Mouse (Mus musculus) hematopoietic stem cell, adult 5-6 weeks (primary cell): ENCODE data around the gene Ubr2. TPM values are rescaled to one million over a fixed set of nuclear protein-coding genes. Genes with fewer than 3 reads are reported as not detected.

ENCODE experiments used
- ATAC-seq, 2 experiments: fragments of 125-278 bp in 1 of 2; replicated peaks in 1 of 2; 2 replicates each; pipeline ENCODE4 v1.8.0; 2016 to 2017; ENCODE audit warnings: inconsistent platforms in 2 of 2, mild to moderate bottlenecking in 2 of 2, moderate number of reproducible peaks in 2 of 2, low read depth in 1 of 2, moderate TSS enrichment in 1 of 2; ENCODE audit not compliant: low FRiP score in 2 of 2, poor library complexity in 2 of 2, severe bottlenecking in 2 of 2, insufficient read depth in 1 of 2, low TSS enrichment in 1 of 2
- total RNA-seq: library from RNA; stranded (forward); fragments of 172-1452, 232-1000 nt; gene quantifications from 2 replicates; pipeline ENCODE4 v1.2.3, GENCODE M21; 2017

Ubr2 gene
- total RNA-seq, 1 experiment from 2014 or later = 36.7 TPM

DNA sequence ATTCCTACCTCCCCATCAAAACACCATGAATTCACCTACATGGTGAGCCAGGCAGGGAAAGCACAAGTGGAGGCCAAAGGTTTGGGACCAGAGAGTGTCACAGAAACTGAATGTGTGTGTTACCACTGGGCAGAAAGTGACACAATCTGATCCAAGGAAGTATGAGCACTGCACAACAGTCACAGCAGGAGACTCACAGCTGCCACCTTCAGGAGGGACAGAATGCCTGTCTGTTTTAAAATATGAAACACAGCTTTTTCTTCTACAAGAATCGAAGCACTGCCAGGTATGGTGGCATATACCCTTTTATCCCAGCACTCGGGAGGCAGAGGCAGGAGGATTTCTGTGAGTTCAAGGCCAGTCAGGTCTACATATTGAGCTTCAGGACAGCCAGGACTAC, 52.3 kb downstream of the Ubr2 start:
- no peak for ATAC-seq

DNA sequence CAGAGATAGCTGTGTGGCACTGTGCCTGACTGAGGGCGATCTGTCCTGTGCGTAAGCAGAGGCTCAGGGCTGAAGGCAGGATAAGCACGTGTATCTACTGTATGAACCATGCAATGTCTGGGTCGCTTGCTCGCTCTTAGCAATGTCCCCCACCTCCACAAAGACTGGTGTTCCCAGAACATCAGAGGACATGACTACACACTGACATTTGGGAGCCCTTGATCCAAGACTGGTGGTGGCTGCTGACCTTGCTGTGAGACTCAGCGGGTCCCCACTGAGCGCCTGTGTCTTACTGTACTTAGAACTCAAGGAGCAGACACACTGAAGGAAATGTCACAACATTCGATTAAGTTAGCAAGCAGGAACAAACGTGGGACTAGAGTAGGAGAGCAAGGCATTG, 64.1 kb downstream of the Ubr2 start:
- no peak for ATAC-seq

GRCm38 (mm10) chr17:46942421-46942820, 67.9 kb downstream of the Ubr2 start:
- no peak for ATAC-seq

GRCm38 (mm10) chr17:46940461-46940860, 69.9 kb downstream of the Ubr2 start:
- no peak for ATAC-seq

DNA sequence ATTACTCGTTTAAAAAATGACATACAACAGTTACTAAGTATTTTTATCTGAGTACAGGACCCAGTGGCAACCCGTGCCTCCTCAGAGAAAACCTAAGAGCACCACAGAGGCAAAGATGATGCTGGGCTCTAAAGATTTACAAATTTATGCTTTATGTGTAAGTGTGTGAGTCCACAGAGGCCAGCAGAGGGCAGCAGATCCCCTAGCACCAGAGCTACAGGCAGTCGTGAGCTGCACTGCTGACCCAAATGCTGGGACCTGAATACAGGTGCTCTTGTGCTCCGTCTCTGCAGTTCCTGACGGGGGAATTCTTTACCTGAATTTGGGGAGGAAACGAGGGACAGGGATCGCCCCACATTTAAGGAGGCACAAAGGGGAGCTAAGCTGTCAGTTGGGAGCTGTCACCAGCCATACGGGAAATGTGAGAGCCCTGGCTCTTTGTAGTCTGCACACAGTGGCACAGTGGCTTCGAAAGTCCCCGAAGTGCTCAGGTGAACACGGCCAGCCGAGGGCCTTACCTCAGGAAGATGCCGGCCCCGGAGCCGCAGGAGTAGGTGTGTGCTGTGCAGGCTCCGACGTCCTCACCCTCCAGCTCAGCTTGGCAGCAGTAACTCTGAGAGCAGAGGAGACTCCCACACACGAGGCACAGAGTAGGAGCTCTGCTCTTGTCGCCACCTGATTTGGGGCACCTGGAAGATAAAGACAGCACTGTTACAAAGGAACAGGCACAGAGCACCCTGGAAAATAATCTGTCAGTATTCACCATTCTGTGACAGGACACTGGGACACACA, 76.6 kb downstream of the Ubr2 start:
- peak; percentile 59 to 76; a peak in 2 of 4 replicates for ATAC-seq

DNA sequence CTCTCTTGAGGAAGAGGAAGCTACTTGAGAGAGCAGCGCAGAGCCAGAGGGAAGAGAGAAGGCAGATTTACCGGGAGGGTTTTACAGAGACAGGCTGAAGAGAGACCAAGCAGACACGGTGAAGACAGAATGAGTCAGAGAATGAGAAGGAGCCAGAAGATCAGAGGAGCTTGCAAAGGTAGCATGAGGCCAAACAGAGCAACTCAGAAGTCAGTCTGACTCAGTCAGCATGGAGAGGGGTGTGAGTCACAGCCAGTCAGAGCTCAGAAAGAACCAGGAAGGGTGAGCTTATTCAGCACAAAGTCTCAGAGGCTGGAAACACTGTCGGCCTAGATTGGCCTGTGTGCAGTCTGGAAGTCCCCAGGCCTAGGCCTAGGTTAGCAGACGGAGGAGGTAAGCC, 77.4 kb downstream of the Ubr2 start:
- no peak for ATAC-seq

DNA sequence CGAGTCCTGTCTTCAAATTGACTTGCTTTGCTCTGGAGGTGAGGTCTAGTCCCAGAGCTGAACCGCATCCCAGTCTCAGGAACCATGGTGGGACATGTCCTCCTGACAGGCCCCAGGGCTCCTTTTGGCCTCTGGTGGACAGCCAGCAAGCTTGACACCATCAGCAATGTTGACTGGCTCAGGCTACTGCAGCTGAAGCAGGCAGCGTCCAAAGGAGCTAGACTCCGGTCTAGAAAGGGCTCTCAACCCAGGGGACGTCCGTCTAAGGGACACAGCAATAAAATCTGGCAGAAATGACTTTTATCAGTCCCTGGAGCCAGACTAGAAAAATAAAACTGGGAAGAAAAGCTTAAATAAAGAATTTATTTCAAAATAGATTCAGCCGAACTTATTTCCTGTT, 80.5 kb downstream of the Ubr2 start:
- ATAC-seq = no peak

- no peak for ATAC-seq
Observed at GRCm38 (mm10) chr17:46929277-46929676, 81.1 kb downstream of the Ubr2 start.

DNA sequence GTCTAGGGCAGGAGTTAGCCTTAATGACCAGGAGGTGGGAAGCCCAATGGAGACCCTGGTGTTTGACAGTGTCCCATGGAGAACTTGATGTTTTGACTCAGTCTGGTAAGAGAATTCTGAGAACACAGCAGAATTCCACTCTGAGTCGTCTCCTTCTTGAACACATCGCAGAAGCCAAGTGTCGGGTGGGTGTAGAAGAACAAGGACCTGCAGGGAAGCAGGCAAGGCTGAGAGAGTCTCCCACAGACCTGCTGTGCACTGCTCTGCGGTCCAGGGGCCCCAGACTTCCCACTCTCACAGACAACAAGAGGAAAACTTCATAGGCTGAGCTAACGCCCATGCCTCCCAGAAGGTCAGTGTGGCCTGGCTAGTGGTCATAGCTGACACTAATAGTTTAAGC, 82.6 kb downstream of the Ubr2 start:
- no peak for ATAC-seq

- no peak for ATAC-seq
Observed at GRCm38 (mm10) chr17:46926941-46927340, 83.4 kb downstream of the Ubr2 start.

DNA sequence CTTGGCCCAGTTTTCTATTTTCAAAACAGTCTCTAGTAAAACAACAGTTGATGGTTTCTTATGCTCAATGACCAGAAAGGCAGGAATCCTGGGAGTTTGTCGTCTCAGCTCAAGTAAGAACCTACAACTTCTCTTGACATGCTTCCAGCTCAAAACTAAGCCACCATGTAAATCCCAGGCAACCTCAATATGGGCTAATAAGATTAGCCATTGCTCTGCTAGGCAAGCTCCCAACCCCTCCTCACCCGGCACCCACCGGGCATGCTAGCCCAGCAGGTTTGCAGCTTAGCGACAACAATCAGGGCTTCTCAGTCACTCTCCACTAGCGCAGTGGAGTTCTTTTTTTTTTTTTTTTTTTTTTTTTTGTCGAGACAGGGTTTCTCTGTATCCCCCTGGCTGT, 84.2 kb downstream of the Ubr2 start:
- ATAC-seq = no peak

DNA sequence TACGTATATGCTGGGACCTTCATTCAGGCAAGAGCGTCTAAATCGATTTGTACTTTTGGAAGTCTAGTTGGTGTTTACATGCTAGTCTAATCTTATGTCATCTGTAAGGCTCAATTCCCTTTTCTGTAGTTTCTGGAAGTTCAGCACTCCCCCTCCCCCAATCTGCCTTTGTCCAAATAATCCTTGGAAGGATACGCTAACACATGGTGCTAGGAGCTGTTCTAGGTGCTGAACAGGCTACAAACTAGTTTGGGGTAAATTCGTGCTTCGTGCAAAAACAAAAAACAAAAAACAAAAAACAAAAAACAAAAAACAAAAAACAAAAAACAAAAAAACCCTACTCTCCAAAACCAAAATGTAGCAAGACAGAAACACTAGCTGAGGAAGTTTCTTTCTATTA, 89.5 kb downstream of the Ubr2 start:
- ATAC-seq = no peak

- no peak for ATAC-seq
Observed at GRCm38 (mm10) chr17:46918951-46919350, 91.4 kb downstream of the Ubr2 start.

GRCm38 (mm10) chr17:46915129-46915528, 95.2 kb downstream of the Ubr2 start:
- no peak for ATAC-seq

DNA sequence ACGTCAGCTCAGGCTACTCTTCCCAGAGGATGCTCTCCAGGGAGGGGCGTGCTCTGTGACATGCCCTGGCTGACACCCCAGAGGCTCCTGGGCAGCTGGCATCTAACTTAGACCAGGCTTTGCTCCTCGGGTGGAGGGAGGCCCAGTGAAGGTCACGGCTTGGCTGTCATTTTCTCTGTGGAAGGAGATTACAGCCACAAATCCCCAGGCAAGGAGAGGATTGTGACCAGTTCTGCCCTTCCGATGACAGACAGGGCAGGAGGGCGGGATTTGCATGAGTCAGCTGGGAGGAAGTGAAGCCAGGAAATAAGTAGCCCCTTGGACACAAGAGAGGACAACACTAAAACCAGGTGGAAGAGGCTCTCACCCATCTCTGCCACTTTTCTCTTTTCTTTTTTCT, 98.0 kb downstream of the Ubr2 start:
- no peak for ATAC-seq

DNA sequence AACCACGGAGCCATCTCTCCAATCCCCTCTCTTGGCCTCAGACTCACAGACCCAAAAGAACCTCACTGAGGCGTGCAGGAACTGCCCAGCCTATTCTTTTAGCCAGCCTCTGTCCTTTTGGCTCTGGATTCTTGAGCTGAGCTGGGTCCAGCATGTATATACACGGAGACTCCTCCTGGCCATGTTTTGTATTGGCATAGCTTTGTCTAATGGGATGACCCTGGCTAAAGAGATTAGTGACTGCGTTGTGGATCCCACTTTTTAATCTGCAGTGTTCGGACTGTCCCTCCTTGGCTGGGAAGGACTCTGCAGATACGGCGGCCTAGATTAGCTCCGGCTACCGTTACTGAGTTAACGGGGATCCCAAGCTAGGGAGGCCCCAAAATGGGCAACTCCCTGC, 100.2 kb downstream of the Ubr2 start, which contains the start of gene Prph2:
TSS of gene Prph2 (plus strand) at position 274 of the 400 bp plus-strand sequence.
- no peak for ATAC-seq

GRCm38 (mm10) chr17:46903876-46904490, 106.4 kb downstream of the Ubr2 start:
- ATAC-seq = peak; percentile 87 to 93

GRCm38 (mm10) chr17:46900941-46901340, 109.4 kb downstream of the Ubr2 start:
- no peak for ATAC-seq
